Mouse (Mus musculus): ENCODE measurements around the gene Olfr434.
"Not testable (repeated sequence)": the region's sequence is repeated elsewhere in the genome, so short reads cannot be mapped to it uniquely, and the experiment has no call there.

- not testable (repeated sequence) for TF ChIP-seq CTCF, POLR2A (IDR thresholded peaks at IDR 0.05; ENCODE audit: extremely low read depth, insufficient read depth, low read length)
Measured at GRCm38 (mm10) chr6:43212873-43213272, at the start of gene Olfr434.

Data from cortical plate, adult 2 months (tissue).